ENCODE assay signal across 8 mouse cellular contexts in genomic region chr17:47610849-47611660, GRCm38 (mm10). TPM values are rescaled to one million over a fixed set of nuclear protein-coding genes. Genes with fewer than 3 reads are reported as not detected.
A peak's percentile ranks its signal among the peaks of the same experiment; 100 is the strongest.
DNase-seq lines count a peak whose midpoint lies in the region; ATAC-seq and TF ChIP-seq lines count a peak whose summit lies in the region.

Gene Bysl, minus strand, starts transcription at chr17:47611492.
Gene Med20, plus strand, starts transcription at chr17:47611582.
Gene Gm20517, plus strand, starts transcription at chr17:47611589.

- peak; percentile 66; the same call in 1 of the 2 replicates for TF ChIP-seq POLR2A in bone marrow, adult 2 months (IDR thresholded peaks at IDR 0.05; ENCODE audit: borderline replicate concordance, control insufficient read depth, low read depth, low read length)

- ATAC-seq in embryonic facial prominence, embryonic 15.5 days (ENCODE audit: insufficient number of reproducible peaks, low FRiP score, low TSS enrichment, low read depth): peak; percentile 94
- peak; percentile 95 for ATAC-seq in kidney, embryonic 14.5 days (ENCODE audit: low FRiP score, low TSS enrichment)
- ATAC-seq in limb, embryonic 15.5 days (ENCODE audit: insufficient number of reproducible peaks, low FRiP score, low TSS enrichment, low read depth): peak; percentile 91

- TF ChIP-seq CTCF in bone marrow, adult 2 months (IDR thresholded peaks at IDR 0.05; ENCODE audit: control insufficient read depth, insufficient read depth, low read length): peak; percentile 83

- DNase-seq in 416B (ENCODE audit: low read depth): peak; percentile 98
- DNase-seq in heart, adult 9 months (ENCODE audit: low spot score in 2 of 2): peak; percentile 94 to 96
- peak; percentile 85 to 92 for DNase-seq in monocyte, adult 2 months (ENCODE audit: low read depth in 1 of 2, low spot score in 2 of 2)
- peak; percentile 94 to 96 for DNase-seq in spleen, postnatal 36 days (ENCODE audit: low spot score in 2 of 2)

- peaks cover 50% of the 10 kb centered on the region for H3K36me3 ChIP-seq in embryonic facial prominence, embryonic 15.5 days
- H3K36me3 ChIP-seq in kidney, embryonic 14.5 days (ENCODE audit: control insufficient read depth, insufficient read depth, low read length): peaks cover 30% of the 10 kb centered on the region
- peaks cover 50% of the 10 kb centered on the region for H3K36me3 ChIP-seq in limb, embryonic 15.5 days

- peak within 1 kb of the TSS; percentile 89 for H3K9ac ChIP-seq in embryonic facial prominence, embryonic 15.5 days
- peak within 1 kb of the TSS; percentile 84 for H3K9ac ChIP-seq in kidney, embryonic 14.5 days (ENCODE audit: low read depth, low read length)
- peak within 1 kb of the TSS; percentile 65 for H3K9ac ChIP-seq in limb, embryonic 15.5 days

- H3K4me2 ChIP-seq in embryonic facial prominence, embryonic 15.5 days (replicated peaks): peak within 1 kb of the TSS; percentile 86
- peak within 1 kb of the TSS; percentile 84 for H3K4me2 ChIP-seq in kidney, embryonic 14.5 days (replicated peaks; ENCODE audit: low read depth, low read length)
- peak within 1 kb of the TSS; percentile 77 for H3K4me2 ChIP-seq in limb, embryonic 15.5 days

- H3K4me3 ChIP-seq in bone marrow, adult 2 months (replicated peaks; ENCODE audit: control insufficient read depth, low read depth, low read length): peak within 1 kb of the TSS; percentile 96
- peak within 1 kb of the TSS; percentile 95 for H3K4me3 ChIP-seq in embryonic facial prominence, embryonic 15.5 days (replicated peaks)
- peak within 1 kb of the TSS; percentile 88 for H3K4me3 ChIP-seq in kidney, embryonic 14.5 days (ENCODE audit: low read length)
- H3K4me3 ChIP-seq in limb, embryonic 15.5 days: peak within 1 kb of the TSS; percentile 82

- no peaks in the 10 kb centered on the region for H3K27me3 ChIP-seq in embryonic facial prominence, embryonic 15.5 days
- H3K27me3 ChIP-seq in kidney, embryonic 14.5 days (ENCODE audit: control insufficient read depth, insufficient read depth, low read length): no peaks in the 10 kb centered on the region
- no peaks in the 10 kb centered on the region for H3K27me3 ChIP-seq in limb, embryonic 15.5 days

- WGBS in bone marrow, adult 2 months: under 1% methylated on average over 59 of the region's 59 CpGs
- under 1% methylated on average over 59 of the region's 59 CpGs for WGBS in embryonic facial prominence, embryonic 15.5 days
- WGBS in kidney, embryonic 14.5 days: under 1% methylated on average over 59 of the region's 59 CpGs
- WGBS in limb, embryonic 15.5 days: under 1% methylated on average over 59 of the region's 59 CpGs

- no peaks in the 10 kb centered on the region for H3K9me3 ChIP-seq in embryonic facial prominence, embryonic 15.5 days (replicated peaks)
- no peaks in the 10 kb centered on the region for H3K9me3 ChIP-seq in kidney, embryonic 14.5 days (ENCODE audit: control insufficient read depth, low read length)
- no peaks in the 10 kb centered on the region for H3K9me3 ChIP-seq in limb, embryonic 15.5 days

- H3K4me1 ChIP-seq in bone marrow, adult 2 months (ENCODE audit: control insufficient read depth, insufficient read depth, low read length): peaks cover 3% of the 10 kb centered on the region; the same call in 1 of the 2 replicates
- H3K4me1 ChIP-seq in embryonic facial prominence, embryonic 15.5 days: peaks cover 22% of the 10 kb centered on the region
- H3K4me1 ChIP-seq in kidney, embryonic 14.5 days (ENCODE audit: control insufficient read depth, insufficient read depth, low read length): peaks cover 18% of the 10 kb centered on the region; the same call in 1 of the 2 replicates
- peaks cover 24% of the 10 kb centered on the region for H3K4me1 ChIP-seq in limb, embryonic 15.5 days

- peak within 1 kb of the TSS; percentile 65 for H3K27ac ChIP-seq in bone marrow, adult 2 months (ENCODE audit: control insufficient read depth, insufficient read depth, low read depth, low read length, poor library complexity)
- H3K27ac ChIP-seq in embryonic facial prominence, embryonic 15.5 days (replicated peaks): peak within 1 kb of the TSS; percentile 80
- peak within 1 kb of the TSS; percentile 67 for H3K27ac ChIP-seq in kidney, embryonic 14.5 days (ENCODE audit: low read depth, low read length)
- H3K27ac ChIP-seq in limb, embryonic 15.5 days: peak within 1 kb of the TSS; percentile 81

RNA-seq across cellular contexts. Expression of gene Bysl, which starts in this region (rescaled TPM):
- polyA plus RNA-seq in bone marrow, adult 2 months (2011; ENCODE audit: insufficient read depth, insufficient read length, low replicate concordance, missing spikeins): 5.8 and 9.5 TPM in 2 replicates
- 23.9 and 24.6 TPM in 2 replicates for polyA plus RNA-seq in embryonic facial prominence, embryonic 15.5 days (2015; fragmentation: Nextera tagmentation; extraction: Ambion mirVana)
- 19.5 and 24.4 TPM in 2 replicates for polyA plus RNA-seq in kidney, embryonic 14.5 days (2014; fragmentation: Nextera tagmentation; extraction: Ambion mirVana)
- polyA plus RNA-seq in limb, embryonic 15.5 days (2015; fragmentation: Nextera tagmentation; extraction: Ambion mirVana): 24.1 and 26.3 TPM in 2 replicates

RNA-seq across cellular contexts. Expression of gene Med20, which starts in this region (rescaled TPM):
- polyA plus RNA-seq in bone marrow, adult 2 months (2011; ENCODE audit: insufficient read depth, insufficient read length, low replicate concordance, missing spikeins): 18.0 and 21.2 TPM in 2 replicates
- polyA plus RNA-seq in embryonic facial prominence, embryonic 15.5 days (2015; fragmentation: Nextera tagmentation; extraction: Ambion mirVana): 51.9 and 55.2 TPM in 2 replicates
- 39.1 and 48.0 TPM in 2 replicates for polyA plus RNA-seq in kidney, embryonic 14.5 days (2014; fragmentation: Nextera tagmentation; extraction: Ambion mirVana)
- 48.9 and 53.2 TPM in 2 replicates for polyA plus RNA-seq in limb, embryonic 15.5 days (2015; fragmentation: Nextera tagmentation; extraction: Ambion mirVana)

RNA-seq across cellular contexts. Expression of gene Gm20517, which starts in this region (rescaled TPM):
- polyA plus RNA-seq in bone marrow, adult 2 months (2011; ENCODE audit: insufficient read depth, insufficient read length, low replicate concordance, missing spikeins): 3.0 and 5.1 TPM in 2 replicates
- polyA plus RNA-seq in embryonic facial prominence, embryonic 15.5 days (2015; fragmentation: Nextera tagmentation; extraction: Ambion mirVana): 1.6 TPM in 2 replicates
- 1.6 and 4.2 TPM in 2 replicates for polyA plus RNA-seq in kidney, embryonic 14.5 days (2014; fragmentation: Nextera tagmentation; extraction: Ambion mirVana)
- 0.99 and 2.4 TPM in 2 replicates for polyA plus RNA-seq in limb, embryonic 15.5 days (2015; fragmentation: Nextera tagmentation; extraction: Ambion mirVana)

Comparison
In these comparisons a context has a peak if more than half of its experiments do, and no peak if none do; other contexts are left out.
1. Peak in every context shown above with its lines: DNase-seq, ATAC-seq, H3K4me3 ChIP-seq and H3K27ac ChIP-seq.